Mouse (Mus musculus): Measurements from ENCODE around the gene Gstp2.

DNA sequence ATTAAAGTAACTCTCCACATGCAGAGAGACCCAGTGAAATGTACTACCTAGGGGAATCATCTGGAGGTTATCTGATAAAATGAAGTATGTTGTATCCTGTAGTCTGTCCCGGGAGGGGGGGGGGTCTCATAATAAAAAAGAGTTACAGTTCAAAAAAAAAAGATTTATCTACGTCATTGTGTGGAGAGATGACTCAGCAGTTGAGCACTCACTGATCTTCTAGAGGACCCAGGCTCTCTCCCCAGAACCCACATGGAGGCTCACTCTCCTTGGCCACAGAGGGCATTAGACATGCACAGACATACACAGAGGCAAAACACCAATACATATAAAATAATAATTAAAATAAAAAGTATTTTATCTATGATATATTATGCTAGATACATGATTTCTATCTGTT is 45.6 kb upstream of the Gstp2 start:
- no peak for TF ChIP-seq CTCF (IDR thresholded peaks at IDR 0.05; ENCODE audit: extremely low read depth, insufficient read depth, insufficient read length, insufficient replicate concordance)
- no peak for TF ChIP-seq POLR2A (IDR thresholded peaks at IDR 0.05; ENCODE audit: low read depth, low read length)
